Mouse (Mus musculus): ENCODE data around the gene Stat6. TPM values are rescaled to one million over a fixed set of nuclear protein-coding genes. Genes with fewer than 3 reads are reported as not detected.

Gene Stat6
- polyA plus RNA-seq, 1 experiment: not detected

DNA sequence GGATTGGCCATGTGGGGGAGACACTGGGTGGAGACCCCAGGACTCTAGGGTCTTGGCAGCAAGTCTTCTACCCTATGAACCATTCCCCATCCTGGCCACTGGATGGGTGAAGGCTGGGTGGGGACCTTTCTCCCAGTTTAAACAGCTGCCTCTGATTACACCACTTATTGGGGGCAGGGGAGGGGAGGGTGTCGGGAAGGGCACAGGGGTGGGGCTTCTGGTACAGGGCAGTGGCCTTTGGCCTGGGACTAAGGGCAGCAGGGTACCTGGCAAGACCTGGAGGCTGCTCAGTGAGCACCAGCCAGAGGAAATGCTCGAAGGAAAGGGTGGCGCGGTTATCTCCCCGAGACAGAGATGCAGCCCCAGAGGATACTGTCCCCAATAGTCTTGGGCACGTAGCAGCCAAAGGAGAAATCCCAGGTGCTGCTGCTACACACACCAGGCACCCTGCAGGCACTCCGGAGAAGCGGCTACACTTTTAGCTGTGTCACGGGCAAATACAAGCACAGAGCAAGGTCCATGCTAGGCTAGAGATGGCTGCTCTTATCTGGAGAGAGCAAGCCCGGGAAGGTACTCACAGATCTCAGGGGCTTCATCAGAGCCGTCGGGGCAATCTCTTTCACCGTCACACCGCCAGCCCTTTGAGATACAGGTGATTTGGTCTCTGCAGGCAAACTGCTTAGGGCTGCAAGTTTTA lies 30.6 kb upstream of the Stat6 start:
- no peak overlapping the region for H3K4me3 ChIP-seq (ENCODE audit: insufficient read depth, low read depth, low read length)
- H3K27ac ChIP-seq (ENCODE audit: insufficient read depth, low read depth, low read length): no peak overlapping the region
- TF ChIP-seq CTCF (IDR thresholded peaks at IDR 0.05; ENCODE audit: insufficient read depth, low read depth, low read length): no peak
- TF ChIP-seq POLR2A (IDR thresholded peaks at IDR 0.05; ENCODE audit: insufficient read depth, low read depth, low read length): no peak
- 92% methylated on average over 14 of the region's 14 CpGs for WGBS
- peaks cover 38% of the 10 kb centered on the region for H3K4me1 ChIP-seq (ENCODE audit: control insufficient read depth, insufficient read depth, low read length)

DNA sequence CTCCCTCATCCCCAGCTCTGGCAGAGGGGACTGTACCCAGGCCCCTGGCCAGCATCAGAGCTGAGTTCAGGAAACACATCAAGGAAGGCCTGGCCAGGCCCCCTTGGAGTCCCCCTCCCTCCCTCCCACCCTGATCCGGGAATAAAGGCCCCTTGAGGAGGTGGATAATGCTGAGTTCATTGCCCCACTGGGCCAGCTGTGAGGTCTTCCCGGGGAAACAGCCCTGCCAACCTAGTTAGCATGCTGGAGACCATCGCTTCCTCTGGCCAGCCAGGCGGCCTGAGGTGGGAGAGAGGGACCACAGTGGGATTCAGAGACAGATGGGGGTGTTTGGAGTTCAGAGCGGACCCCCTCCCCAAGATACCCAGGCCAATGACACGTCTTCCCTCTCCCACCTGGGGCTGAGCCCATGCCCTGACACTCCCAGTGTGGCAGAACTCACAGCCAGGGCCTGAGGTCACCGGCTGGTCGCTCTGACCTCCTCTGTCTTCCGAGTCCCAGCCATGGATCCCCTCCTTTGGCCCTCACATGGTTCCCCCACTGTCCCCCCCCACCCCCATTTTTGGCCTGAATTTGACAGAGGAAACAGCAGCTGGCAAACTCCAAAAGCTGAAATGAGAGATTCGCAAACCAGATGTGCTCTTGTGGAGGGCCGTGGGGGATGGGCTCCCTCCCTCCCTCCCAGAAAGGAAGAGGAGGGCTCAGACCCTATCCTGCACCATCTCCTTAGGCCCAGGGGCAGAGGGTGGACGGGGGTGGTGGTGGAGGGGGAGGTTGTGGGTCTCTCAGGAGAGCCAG lies 28.4 kb upstream of the Stat6 start:
- no peak for TF ChIP-seq POLR2A (IDR thresholded peaks at IDR 0.05; ENCODE audit: insufficient read depth, low read depth, low read length)
- no peak for TF ChIP-seq CTCF (IDR thresholded peaks at IDR 0.05; ENCODE audit: insufficient read depth, low read depth, low read length)
- Histone ChIP-seq H3K27ac (ENCODE audit: insufficient read depth, low read depth, low read length) (peak overlapping the region; percentile 28; the same call in 1 of the 2 replicates), H3K4me1 (ENCODE audit: control insufficient read depth, insufficient read depth, low read length) (peaks cover 51% of the 10 kb centered on the region), H3K4me3 (ENCODE audit: insufficient read depth, low read depth, low read length) (no peak overlapping the region)
- WGBS: 35% methylated on average over 12 of the region's 12 CpGs

DNA sequence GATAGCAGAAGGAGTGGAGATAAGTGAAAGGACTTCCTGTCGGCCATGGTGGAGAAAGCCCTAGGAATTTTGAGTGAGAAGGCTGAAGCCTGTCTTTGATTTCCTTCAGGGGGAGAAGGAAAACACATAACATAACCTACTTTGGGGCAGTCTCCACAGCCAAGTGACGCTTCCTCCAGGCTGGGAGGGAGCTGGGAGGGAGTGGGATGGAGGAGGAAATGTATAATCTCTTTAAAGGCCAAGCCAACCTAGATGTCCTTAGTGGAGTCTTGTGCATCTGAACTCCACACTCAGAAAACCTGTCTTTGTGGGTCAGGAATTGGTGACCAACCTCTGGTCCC lies 27.8 kb upstream of the Stat6 start:
- Histone ChIP-seq H3K4me1 (ENCODE audit: control insufficient read depth, insufficient read depth, low read length) (peaks cover 52% of the 10 kb centered on the region), H3K4me3 (ENCODE audit: insufficient read depth, low read depth, low read length) (no peak overlapping the region), H3K27ac (ENCODE audit: insufficient read depth, low read depth, low read length) (peak overlapping the region; percentile 59)
- no peak for TF ChIP-seq POLR2A (IDR thresholded peaks at IDR 0.05; ENCODE audit: insufficient read depth, low read depth, low read length)
- no peak for TF ChIP-seq CTCF (IDR thresholded peaks at IDR 0.05; ENCODE audit: insufficient read depth, low read depth, low read length)
- WGBS: 45% methylated on average over 2 of the region's 2 CpGs

DNA sequence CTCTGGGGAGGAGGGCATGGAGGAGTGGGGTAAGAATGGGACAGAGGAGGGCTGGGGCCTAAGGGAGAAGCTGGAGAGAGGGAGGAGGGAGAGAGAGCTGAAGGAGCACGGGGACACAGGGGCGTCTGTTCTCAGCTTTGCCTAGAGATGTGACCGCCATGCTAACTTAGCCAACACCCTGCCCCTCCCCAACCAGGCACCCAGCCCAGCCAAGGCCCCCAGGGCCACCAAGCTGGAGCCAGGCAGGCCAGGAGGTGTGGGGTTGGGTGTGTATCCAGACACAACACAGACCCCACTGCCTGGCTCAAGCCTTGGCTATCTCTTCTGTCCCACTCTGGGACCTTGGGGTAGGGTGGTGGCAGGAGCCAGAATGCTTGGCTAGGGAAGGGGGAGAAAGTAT lies 27.2 kb upstream of the Stat6 start:
- Histone ChIP-seq H3K4me1 (ENCODE audit: control insufficient read depth, insufficient read depth, low read length) (peaks cover 52% of the 10 kb centered on the region), H3K4me3 (ENCODE audit: insufficient read depth, low read depth, low read length) (no peak overlapping the region), H3K27ac (ENCODE audit: insufficient read depth, low read depth, low read length) (peak overlapping the region; percentile 59)
- no peak for TF ChIP-seq POLR2A (IDR thresholded peaks at IDR 0.05; ENCODE audit: insufficient read depth, low read depth, low read length)
- no peak for TF ChIP-seq CTCF (IDR thresholded peaks at IDR 0.05; ENCODE audit: insufficient read depth, low read depth, low read length)
- 58% methylated on average over 3 of the region's 3 CpGs for WGBS

DNA sequence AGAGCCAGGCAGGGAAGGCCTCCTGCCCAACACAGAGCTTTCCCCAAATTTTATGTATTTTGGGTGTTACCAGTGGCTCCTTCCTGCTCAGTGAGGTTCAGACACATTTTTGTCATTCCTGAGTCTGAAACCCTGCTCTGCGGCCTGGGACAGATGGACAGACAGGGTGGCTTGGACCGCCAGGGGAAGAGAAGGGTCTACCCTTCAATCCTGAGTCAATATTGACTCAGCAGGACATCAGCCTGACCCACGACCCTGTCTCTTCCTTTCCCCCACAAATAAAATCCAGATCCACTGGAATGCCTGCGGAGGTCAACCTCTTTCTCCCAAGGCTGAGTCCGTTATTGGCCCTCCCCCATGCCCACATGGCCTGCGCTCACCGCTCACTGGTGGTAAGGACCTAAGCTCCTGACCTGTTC lies 26.5 kb upstream of the Stat6 start:
- WGBS: 76% methylated on average over 7 of the region's 7 CpGs
- Histone ChIP-seq H3K4me3 (ENCODE audit: insufficient read depth, low read depth, low read length) (no peak overlapping the region), H3K27ac (ENCODE audit: insufficient read depth, low read depth, low read length) (no peak overlapping the region), H3K4me1 (ENCODE audit: control insufficient read depth, insufficient read depth, low read length) (peaks cover 52% of the 10 kb centered on the region)
- TF ChIP-seq POLR2A (IDR thresholded peaks at IDR 0.05; ENCODE audit: insufficient read depth, low read depth, low read length): no peak
- TF ChIP-seq CTCF (IDR thresholded peaks at IDR 0.05; ENCODE audit: insufficient read depth, low read depth, low read length): no peak

DNA sequence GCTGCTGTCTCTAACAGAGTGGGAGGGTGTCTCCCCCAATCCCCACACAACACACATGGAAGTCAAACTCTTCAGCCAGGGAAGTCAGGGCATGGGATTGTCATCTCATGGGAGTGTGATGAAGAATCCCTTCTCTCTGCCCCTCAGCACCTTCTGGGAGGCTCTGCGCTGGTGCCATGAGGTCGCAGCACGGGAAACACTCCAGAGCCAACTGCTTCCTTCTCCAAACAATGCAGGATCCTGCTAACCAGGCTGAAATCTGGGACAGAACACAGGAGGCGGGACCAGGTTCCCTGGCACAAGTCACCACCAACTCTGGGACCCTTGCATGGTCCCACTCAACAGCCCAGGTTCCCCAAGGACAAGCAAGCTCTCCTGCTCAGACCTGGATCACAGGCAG lies 25.5 kb upstream of the Stat6 start:
- TF ChIP-seq POLR2A (IDR thresholded peaks at IDR 0.05; ENCODE audit: insufficient read depth, low read depth, low read length) (no peak), CTCF (IDR thresholded peaks at IDR 0.05; ENCODE audit: insufficient read depth, low read depth, low read length) (no peak)
- Histone ChIP-seq H3K27ac (ENCODE audit: insufficient read depth, low read depth, low read length) (no peak overlapping the region), H3K4me1 (ENCODE audit: control insufficient read depth, insufficient read depth, low read length) (peaks cover 56% of the 10 kb centered on the region), H3K4me3 (ENCODE audit: insufficient read depth, low read depth, low read length) (no peak overlapping the region)
- whole genome bisulfite sequencing: 57% methylated on average over 4 of the region's 4 CpGs

DNA sequence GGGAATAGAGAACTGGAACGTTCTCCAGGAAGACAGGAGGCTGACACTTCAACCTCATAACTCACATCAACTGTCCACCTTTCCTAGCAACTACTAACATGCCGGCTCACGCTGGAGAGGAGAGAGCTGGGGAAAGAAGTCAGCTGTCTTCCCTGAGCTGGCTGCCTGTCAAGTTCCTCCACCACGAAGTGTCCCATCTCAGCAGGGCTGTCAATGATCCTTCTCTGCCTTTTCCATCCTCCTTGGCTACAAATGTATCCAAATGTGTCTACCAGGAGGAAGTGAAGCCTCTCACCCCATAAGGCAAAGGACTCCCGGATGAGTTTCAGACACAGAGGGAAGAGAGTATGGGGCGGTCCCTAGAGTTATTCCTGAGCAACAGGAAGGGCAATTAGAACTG lies 24.6 kb upstream of the Stat6 start:
- 43% methylated on average over 6 of the region's 6 CpGs for WGBS

DNA sequence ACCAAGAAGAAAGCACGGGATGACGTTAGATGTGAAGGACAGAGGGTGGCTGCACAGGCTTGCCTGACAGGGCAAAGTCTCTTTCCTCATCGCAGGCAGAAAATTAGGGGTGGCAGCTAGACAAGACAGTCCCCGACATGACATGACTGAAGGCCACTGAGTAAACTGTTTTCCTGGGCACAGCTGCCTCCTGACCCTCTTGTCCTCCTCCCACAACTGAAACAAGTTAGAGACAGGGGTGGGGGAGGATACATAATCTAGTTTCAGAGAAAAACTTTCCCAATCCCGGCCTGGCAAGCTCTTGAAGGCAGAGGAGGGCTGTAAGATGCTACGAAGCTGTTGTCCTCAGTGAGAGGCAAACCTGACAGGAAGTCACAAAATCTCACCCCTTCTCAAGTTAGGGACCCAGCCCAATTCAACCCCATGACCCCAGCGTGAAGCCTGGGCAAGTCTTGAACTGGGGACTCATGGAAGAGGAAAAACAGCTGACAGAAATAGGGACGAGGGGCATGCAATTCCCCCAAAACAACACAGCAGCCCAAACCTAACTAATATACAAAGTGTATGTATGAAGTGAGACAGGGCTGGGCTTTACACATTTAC lies 23.6 kb upstream of the Stat6 start:
- Histone ChIP-seq H3K27ac (ENCODE audit: insufficient read depth, low read depth, low read length) (0 out of 2 replicates have a peak overlapping the region, but pooled peaks have one; percentile 0), H3K4me1 (ENCODE audit: control insufficient read depth, insufficient read depth, low read length) (peaks cover 50% of the 10 kb centered on the region)
- WGBS: 22% methylated on average over 8 of the region's 8 CpGs

More for the DNA sequence above, 24.6 kb upstream of the Stat6 start:
- H3K4me3 ChIP-seq (ENCODE audit: insufficient read depth, low read depth, low read length): no peak overlapping the region
- peaks cover 56% of the 10 kb centered on the region for H3K4me1 ChIP-seq (ENCODE audit: control insufficient read depth, insufficient read depth, low read length)
- TF ChIP-seq POLR2A (IDR thresholded peaks at IDR 0.05; ENCODE audit: insufficient read depth, low read depth, low read length) (no peak), CTCF (IDR thresholded peaks at IDR 0.05; ENCODE audit: insufficient read depth, low read depth, low read length) (no peak)
- no peak overlapping the region for H3K27ac ChIP-seq (ENCODE audit: insufficient read depth, low read depth, low read length)

DNA sequence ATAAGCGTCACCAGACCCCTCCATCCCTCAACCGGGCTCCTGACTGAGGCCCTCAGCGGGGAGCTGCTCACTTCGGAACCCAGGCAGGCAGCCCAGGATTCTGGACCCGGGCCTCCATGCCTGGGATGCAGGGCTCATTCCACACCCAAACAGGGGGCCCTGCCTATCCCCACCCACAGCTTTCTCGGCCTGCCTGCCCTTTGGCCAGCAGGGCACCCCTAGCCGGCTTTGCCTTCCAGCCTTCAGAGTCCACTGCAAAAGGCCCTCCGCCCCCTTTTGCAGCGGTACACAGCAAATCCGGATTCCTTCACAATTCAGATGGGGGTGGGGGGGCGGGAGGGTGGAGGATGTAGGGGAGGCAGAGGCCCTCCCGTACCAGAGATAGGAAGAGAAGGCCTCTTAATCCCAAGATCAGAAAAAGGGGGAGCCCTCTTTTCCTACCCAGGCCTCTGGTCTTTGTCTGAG lies 22.8 kb upstream of the Stat6 start:
- Histone ChIP-seq H3K4me1 (ENCODE audit: control insufficient read depth, insufficient read depth, low read length) (peaks cover 42% of the 10 kb centered on the region), H3K4me3 (ENCODE audit: insufficient read depth, low read depth, low read length) (peak overlapping the region; percentile 87), H3K27ac (ENCODE audit: insufficient read depth, low read depth, low read length) (no peak overlapping the region)
- 3% methylated on average over 12 of the region's 12 CpGs for WGBS
- TF ChIP-seq POLR2A (IDR thresholded peaks at IDR 0.05; ENCODE audit: insufficient read depth, low read depth, low read length) (no peak), CTCF (IDR thresholded peaks at IDR 0.05; ENCODE audit: insufficient read depth, low read depth, low read length) (no peak)

More for the DNA sequence above, 23.6 kb upstream of the Stat6 start:
- H3K4me3 ChIP-seq (ENCODE audit: insufficient read depth, low read depth, low read length): peak overlapping the region; percentile 87
- TF ChIP-seq POLR2A (IDR thresholded peaks at IDR 0.05; ENCODE audit: insufficient read depth, low read depth, low read length) (no peak), CTCF (IDR thresholded peaks at IDR 0.05; ENCODE audit: insufficient read depth, low read depth, low read length) (no peak)
